Mouse (Mus musculus) frontal cortex, postnatal 10 days (tissue): Measurements from ENCODE around the gene Gab2.

ENCODE experiments used
- DNase-seq, 2 experiments: peaks; one replicate each; pipeline ENCODE4 v3.0.0; 2022; ENCODE audit warnings: low spot score in 2 of 2, mixed read lengths in 1 of 2

Gene Gab2

DNA sequence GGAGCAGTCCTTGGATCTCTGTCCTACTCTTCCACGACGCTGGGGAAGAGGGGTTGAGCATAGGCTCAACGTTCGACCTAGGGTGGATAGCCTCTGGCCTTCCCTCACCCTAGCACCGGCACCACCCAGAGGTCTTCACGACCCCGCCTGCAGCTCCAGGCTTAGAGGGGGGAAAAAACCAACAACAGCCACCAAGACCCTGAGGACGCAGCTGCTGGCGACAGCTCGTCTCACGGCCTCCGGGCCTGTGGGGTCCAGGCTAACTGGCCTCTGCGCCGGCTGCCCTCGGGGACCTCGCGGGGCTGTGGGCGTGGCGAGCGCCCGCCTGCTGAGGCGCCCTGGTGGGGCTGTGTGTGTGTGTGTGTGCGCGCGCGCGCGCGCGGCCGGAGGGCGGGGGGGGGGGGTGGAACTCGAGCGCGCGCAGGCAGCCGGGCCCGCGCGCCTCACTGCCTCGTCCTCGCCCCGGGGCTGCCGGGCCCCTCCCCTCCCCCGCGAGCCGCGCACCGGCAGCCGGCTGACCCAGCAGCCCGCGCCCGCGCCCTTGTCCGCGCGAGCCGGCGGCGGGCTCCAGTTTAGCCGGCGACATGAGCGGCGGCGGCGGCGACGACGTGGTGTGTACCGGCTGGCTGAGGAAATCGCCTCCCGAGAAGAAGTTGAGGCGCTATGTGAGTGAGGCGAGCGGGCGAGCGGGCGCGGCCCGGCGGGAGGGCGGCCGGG lies at the start of gene Gab2:
Gab2 (plus strand) TSS at position 345 of the 717 bp plus-strand sequence.
- DNase-seq: peak; percentile 50 to 70

DNA sequence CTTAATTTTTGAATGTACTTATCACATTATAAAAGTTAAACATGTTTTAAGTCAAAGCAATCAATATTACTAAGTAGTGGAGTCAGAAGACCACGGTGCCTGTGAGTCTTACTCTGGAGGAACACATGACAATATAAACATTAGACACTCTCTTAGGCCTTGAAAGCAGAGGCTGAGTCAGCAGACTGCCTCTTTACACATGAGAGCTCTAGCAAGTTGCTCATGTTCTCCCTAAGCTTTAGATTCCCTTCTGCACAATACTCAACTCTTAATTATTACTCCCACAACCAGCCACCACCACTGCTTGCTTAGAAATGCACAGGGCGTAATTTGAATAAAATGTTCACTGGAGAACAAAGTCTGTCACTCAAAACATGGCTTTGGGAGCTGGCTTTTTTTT lies 49.0 kb upstream of the Gab2 start:
- no peak for DNase-seq

DNA sequence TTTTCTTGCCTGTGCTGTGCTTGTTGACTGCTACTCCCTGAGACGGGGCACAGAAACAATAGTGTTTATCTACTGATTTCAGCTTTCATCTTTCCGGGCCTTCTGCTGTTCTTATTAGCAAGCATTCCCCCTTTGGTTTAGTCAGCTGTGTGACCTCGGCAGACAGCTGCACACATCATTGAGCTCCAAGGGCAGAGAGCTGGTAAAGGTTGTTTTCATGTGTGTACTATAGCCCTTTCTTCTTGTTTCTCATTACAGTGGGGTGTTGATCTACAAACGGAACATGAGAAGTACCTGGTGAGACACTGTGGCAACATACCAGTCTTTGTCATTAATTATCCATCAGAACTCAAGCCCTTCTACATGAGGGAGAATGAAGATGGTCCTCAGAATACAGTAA lies 41.7 kb upstream of the Gab2 start:
- DNase-seq: no peak

DNA sequence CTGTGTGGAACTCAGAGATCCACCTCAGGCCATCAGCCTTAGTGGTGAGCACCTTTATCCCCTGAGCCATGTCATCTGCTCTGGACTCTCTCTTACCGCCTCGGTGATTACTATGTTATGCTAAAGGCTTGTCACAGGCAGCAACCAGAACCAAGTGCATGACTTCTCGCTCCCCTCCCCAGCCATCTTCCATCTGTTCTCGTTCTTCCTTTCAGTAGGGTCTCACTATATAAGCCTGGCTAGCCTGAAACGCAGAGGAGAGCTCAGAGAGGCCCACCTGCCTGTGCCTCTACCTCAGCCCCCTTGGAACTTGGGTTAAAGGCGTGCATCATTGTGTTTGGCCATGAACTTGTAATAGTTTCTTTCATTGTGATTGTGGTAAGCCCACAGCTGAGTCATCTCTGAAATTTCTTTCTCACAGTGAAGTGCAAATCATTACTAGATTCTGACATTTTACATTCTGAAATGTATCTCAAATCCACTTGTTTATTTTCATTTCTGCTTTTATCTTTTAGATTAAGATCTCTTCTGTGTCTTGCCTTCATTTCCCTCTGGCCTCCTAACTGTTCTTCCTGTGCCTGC lies 39.4 kb upstream of the Gab2 start:
- DNase-seq: no peak

DNA sequence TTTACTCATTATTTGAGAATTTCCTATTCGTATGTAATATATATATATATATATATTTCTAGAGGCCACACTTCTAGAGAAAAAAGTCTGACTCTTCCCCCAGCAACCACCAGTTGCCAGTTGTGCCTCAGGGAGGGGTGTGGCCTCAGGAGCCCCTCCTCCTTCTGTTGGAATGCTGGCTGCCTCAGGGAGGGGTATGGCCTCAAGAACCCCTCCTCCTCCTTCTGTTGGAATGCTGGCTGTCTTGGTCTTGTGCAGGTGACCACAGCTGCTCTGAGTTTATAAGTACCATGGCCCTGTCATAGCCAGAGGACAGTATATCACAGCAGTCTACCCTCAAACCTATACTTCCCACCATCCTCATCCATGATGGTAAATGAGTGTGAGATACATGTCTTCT lies 38.4 kb upstream of the Gab2 start:
- DNase-seq: no peak

DNA sequence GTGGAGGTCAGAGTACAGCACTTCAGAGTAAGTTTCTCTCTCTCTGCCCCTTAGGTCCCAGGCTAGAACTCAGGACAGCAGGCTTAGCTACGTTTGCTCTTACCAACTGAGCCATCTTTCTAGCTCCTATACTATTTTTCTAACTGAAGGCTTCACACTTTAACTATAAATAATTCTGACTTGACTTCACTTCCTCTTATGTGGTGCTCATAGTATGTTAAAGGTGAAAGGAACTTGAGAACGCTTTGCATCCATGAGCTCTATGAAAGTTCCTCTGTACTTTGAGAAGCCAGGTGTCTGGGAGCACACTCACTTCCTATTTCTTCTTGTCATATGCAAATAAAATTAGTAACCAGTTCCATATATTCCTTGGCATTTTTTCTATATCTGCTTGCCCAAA lies 20.4 kb upstream of the Gab2 start:
- DNase-seq: no peak

DNA sequence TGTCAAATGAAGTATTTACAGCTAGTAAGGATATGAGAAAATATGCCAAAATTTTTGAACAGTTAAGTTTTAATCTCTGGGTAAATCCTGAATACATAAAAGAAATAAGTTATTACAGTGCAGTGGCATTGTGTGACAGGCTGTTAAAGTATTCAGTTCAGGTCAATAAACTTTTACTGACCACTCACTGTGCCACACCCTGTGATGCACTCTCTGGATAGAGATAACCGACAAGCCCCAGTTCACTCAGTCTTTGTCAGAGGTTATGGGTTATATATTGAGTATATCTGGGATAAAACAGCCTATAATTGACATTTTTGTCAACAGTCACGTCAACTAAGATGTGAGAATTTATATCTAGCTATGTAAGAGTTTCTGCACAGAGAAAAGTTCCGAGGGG lies 9.9 kb upstream of the Gab2 start:
- no peak for DNase-seq

DNA sequence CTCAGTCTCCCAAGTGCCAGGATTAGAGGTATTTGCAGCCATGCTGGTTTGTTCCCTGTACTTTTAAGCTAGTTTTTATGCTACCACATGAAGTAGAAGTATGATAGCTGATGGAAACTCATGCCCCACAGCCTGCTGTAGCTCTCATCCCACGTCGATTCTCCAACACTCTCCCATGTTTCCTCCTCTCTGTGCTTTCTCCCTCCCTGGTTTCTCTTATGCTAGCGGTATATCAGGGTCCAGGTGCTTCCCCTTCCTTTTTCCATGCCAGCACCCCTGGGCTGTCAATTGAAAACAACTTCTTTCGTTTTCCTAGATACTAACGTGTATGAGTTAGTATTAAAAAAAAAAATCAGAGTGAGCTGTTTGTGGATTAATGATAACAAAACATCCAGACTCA lies 9.3 kb upstream of the Gab2 start:
- DNase-seq: no peak

DNA sequence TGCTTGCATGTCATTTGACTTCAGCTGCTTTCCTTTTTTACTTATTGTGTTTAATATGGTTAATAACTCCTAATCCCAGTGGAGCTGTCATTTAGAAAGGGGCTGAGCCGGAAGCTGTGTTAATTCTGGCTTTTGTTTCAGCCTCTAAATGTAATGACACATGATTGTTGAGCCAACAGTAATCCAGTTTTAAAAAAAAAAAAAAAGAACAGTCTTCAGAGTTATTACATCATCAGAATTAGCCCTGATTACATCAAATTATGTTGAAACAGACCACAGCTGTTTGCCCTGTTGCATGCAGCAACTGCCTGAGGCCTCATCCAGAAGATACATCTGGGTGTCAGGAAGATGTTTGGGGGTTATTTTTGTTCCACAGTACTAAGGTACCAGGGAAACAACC lies 6.4 kb upstream of the Gab2 start:
- no peak for DNase-seq

DNA sequence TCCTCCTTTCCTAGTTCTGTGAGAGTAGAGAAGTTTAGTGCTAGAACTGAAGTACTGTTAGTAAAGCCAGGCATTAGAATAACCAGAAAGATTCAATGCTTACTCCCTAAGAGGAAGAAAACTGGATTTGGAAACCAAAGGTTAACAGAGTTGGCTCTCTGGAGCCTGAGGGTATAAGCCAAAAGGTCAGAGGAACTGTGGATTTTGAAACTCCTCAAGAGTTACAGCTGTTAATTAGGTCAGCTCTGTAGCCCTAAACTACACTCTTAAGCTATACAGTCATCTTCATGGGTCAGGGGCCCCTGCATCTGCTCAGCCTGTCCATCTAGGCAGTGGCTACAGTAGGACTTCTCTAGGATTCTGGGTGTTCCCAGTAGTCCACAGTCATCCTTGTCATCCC lies 4.4 kb upstream of the Gab2 start:
- no peak for DNase-seq

DNA sequence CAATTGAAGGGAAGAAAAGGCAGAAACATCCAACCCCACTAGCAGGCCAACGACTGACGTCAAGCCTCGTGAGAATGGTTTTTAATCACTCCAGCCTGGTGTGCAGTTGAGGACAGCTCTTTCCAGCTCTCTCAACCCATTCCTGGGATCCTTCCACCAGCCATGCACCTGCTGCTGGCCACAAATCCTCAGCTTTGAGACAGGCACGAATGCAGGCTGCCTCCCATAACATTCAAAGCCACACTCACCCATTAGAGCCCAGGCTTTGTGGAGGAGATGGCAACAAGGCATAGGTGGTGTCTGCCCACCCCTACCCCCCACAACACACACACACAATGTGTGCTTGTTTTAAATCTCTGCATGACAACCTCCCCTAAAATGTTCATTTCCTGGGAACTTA lies 2.7 kb upstream of the Gab2 start:
- no peak for DNase-seq

DNA sequence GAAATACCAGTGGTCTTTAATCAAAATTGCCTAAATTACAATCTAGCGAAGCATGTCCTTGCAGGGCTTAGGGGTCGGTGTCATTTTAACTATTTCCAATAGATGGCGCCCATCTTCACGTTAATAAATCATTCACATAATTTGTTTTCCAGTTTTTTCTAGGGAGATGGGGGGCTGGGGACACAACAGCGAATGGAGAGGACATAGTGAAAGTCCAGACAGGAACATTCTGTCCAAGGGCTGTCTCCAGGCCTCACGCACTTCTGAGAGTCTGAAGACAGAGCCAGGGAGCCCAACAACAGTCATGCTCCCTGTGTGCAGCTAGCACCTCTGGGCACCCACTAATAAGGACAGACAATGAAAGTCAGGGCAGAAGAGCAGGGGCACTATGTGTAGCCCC lies 2.2 kb upstream of the Gab2 start:
- peak in 1 of 2 experiments; percentile 20 for DNase-seq

DNA sequence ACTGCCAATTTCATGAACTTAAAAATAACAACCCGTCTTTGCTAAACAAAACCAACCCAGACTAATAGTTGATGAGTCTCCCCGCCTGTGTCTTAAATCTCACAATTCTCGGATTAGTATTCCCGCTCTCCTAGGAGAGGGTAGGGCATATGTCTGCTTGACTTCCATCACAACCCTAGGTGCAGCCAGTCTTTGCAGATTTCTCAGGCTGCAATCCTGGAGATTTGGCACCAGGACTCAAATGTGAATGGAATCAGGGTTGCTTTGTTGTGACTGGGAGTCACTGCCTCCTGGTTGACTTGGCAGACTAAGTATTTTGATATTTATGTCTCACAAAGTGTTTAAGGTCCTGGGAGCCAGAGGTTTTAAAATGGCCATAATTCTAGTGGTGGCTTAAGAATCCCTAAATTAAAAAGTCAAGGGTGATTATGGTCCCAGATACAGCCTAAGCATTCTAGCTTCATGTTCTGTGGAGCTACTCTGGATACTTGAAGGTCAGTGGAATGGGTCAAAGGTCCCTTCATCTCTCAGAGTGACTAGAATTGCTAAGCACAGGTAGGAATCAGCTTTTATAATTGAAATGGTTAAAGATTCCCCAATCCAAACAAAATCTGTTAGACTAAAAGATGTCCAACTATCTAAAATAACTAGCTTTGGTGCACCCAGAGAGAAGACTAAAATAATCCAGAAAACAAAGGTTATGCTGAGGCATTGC lies 1.6 kb upstream of the Gab2 start:
- no peak for DNase-seq

DNA sequence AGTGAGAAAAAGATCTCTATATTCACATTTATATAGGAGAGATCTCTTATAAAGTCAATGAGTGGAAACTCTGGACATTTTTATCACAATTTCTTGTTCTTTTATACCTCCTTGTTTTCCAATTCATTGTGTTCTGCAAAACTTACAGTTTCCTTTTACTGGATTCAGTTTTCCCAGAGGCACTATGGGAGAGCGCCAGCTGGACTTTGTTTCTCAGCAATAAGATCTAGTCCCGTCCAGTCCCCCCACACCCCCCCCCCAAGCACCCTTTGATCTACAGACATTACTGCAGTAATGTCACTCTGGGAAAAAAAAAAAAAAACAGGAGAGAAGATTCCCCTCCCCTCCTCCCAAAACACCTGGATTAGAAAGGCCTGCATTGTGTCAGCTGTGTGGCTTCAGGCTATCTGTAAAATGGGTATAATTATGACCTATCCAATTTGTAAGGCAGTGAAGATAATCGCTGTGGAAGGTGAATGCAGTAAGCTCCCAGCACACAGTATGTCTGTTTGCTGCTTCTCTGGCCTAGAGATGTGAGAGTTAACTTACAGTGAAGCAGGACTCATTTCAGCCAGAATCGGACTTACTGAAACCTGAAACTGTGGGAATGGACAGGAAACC lies 655 bp upstream of the Gab2 start:
- no peak for DNase-seq

DNA sequence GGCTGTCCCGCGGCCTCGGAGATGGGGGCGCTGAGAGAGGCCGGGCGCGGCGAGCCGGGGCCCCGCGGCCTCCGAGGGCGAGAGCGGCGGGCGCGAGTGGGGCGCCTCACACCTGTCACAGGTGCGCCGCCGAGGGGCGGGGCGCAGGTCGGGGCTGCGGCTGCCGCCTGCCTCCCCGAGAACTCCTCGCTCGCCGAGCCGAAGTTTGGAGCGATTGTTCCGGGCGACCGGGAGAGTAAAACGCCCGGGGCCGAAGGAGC lies 503 bp downstream of the Gab2 start:
- no peak for DNase-seq

DNA sequence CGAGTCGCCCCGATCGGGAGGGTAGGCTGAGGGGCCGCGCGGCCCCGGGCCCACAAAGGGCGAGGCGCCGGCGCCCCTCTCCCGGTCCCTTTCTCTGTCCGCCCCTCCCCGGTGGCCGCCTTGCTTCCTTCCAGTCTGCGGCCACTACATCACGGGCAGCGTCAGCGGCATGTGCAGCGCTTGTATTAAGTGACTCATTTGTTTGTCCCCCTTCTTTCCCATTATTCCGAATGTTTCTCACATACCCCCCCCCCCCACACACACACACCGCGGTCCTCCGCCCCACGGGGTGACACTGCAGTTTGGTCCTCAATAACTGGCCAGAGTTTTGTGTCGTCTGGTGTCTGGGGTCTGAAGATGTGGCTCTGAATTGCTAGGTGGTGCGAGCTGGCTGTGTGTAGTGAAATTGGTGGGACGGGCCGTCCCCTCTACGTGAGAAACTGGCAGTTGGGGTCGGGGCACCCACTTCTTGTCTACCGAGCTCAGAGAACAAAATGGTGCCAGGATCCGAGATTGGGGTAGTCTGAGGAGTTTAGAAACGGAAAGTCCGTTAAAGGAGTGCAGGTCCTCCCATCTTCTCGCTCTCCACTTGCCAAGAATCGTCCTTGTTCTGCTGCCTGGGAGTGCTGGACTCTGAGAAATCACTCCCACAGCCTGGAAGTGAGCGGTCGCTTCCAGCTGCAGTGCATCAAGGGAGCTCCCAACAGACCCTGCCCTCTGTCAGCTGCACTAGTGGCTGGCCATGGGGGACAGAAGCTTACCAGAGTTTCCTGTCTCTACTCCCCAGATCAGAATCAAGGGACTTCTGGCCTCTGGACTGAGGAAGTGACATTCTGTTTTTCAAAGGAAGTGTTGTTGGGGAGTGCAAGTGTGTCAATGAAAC lies 1.1 kb downstream of the Gab2 start:
- DNase-seq: peak; percentile 26 to 40

DNA sequence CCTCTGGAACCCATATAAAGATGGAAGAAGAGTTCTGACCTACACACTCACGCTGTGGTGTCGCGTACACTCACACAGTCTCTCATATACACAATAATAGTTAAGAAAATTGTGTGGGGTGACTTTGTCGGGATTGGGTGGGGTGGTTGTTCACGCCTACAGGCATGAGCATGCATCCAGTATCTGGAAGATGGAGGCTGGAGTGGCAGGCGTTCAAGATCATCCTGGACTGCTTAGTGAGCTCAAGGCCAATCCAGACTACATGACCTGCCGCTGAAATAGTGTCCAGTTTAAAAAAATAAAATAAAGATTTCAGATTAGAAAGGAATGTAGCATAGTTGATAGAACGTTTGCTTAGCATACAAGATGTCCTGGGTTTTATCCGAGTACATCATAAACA lies 2.2 kb downstream of the Gab2 start:
- DNase-seq: no peak

DNA sequence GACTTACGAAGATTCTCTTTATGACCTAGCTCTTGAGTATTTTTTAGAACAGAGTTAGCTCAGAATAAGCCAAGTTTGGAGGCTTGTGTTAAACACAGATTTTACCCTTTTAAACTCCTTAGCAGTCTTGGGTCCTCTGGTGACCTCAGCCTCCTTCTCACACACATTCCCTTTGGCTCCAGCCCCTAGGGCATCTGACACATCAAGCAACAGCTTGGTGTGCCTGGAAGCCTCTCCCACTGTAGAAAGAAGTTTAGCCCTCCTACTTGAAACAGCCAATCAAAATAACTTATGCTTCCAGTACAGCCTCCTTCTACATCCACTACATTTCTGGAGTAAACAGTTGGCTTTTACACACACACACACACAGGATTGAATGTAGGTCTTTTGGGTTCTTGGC lies 2.8 kb downstream of the Gab2 start:
- no peak for DNase-seq

DNA sequence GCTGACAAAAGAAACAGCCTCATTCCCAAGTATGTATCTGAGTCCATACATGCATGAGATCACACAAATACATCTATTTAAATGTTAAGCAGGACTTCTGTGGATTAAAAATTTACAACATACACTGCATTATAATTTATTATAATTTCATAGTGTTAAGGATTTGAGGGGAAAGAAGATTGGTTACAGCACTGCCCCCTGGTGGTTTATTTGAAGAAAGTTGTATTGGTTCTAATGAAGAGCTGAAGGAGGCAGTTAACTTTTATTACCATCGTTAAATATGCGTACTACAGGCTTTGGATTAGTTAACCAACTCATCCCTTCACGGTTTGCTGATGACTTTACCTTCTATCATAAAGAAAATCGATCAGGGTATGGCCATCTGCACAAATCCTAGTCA lies 3.9 kb downstream of the Gab2 start:
- DNase-seq: no peak

DNA sequence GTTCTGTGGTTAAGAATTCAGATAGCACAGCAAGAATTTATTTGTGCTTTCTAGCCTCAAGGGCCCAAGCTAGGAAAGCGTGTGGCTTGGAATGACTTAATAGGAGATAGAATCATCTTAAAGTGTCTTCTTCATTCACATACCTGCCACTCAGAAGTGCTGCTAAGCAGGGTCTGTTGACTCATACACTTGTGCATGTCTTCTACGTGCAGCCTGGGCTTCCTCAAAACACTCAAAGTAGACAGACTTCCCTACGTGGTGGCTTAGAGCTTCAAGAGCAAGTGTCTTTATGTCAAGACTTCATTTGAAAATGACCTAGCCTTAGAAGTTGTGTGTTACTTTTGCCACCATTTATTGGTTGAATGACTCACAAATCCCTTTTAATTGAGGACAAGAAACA lies 12.9 kb downstream of the Gab2 start:
- DNase-seq: no peak

DNA sequence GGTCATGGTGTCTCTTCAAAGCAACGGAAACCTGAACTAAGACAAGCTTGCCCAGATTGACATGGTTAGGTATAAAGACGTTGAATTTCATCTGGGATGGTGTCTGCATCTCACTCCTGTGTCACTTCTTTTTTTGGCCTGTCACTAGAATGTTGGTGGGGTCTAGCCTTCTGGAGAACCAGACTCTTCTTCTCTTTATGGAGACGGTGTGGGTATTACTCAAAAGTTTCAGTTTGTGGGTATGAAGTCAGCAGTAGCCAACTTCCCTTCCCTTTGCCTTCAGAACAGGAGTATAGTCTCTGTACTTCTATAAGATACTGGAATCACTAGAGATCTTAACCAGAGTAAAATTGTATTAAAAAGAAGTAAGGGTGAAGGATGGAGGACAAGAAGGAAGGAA lies 26.7 kb downstream of the Gab2 start:
- DNase-seq: no peak

DNA sequence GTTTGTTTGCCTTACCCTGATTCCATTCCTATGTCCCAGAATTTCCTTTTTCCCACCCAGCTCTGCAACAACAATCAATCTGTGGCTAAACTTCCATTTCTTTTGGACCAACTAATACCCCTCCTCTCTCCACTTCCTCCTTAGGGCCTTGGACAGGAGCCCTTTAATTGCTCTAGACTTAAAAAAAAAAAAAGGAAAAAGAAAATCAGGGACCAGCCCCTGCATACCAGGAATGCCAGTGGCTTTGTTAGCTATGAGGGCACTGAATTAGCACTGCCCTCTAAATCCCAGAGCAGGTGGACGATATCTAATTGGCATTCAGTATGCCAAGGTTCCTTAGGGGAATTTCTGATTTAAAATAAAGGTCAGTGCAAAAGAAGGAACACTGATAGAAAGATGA lies 47.6 kb downstream of the Gab2 start:
- no peak for DNase-seq
